9 mouse cellular contexts compared by ENCODE assay signal in the genomic region with DNA sequence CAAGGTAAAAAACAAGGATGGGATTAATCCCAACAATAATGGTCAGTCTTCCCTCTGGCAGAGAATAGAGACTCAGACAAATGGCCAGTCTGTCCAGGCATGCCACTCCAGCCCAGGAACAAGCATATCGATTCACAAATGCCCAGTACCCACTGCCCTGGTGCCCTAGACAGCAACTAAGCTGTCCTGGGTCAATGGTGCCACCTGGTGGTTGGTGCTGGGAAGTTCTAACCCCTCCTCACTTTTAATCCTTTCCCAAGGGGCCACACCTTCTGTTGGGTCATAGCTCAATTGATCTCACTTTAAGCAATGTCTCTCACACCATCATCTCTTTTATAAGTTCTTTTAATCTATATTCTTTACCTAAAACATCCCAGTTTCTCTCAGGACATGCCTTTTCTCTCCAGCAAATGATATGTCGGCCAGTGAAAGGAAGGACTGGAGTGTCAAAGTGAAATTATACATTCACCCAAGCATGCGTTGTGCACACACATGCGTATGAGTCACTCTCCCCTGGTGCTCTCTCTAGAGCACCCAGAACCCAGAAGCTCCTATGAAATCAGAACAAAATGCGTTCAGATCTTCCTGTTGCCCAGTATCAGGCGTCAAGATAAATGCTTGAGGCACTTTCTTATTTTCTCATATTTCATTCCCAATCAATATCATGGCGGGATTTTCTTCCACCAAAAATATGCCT. TPM values are rescaled to one million over a fixed set of nuclear protein-coding genes. Genes with fewer than 3 reads are reported as not detected.
DNase-seq lines count a peak whose midpoint lies in the region; ATAC-seq and TF ChIP-seq lines count a peak whose summit lies in the region.
"Had no signal": no experiment of that assay in that cellular context is flagged by ENCODE, and none has a peak within 500 bp of the region (broad histone marks: within the 10 kb centered on the region; RNA-seq: fewer than 3 reads in every experiment).

No protein-coding gene starts in this region.

- no peak overlapping the region for H3K4me3 ChIP-seq in hindbrain, embryonic 11.5 days (ENCODE audit: low read depth, low read length)
- H3K4me3 ChIP-seq in hindbrain, embryonic 12.5 days: no peak overlapping the region
- no peak overlapping the region for H3K4me3 ChIP-seq in lung, postnatal 0 days (ENCODE audit: low read depth, low read length)
- H3K4me3 ChIP-seq: midbrain, embryonic 12.5 days had no signal

- ATAC-seq in hindbrain, embryonic 11.5 days (ENCODE audit: low FRiP score): no peak
- no peak for ATAC-seq in hindbrain, embryonic 12.5 days (ENCODE audit: low FRiP score)
- no peak for ATAC-seq in lung, postnatal 0 days
- ATAC-seq in inflammation-experienced regulatory T-cells, adult 6 months: no peak
- no peak for ATAC-seq in erythroblast, adult 5-6 weeks (replicated peaks; ENCODE audit: low FRiP score, poor library complexity, severe bottlenecking)

- TF ChIP-seq EP300 in lung, postnatal 0 days (IDR thresholded peaks at IDR 0.05): no peak

- no peaks in the 10 kb centered on the region; the same call in 1 of the 2 replicates for H3K4me1 ChIP-seq in hindbrain, embryonic 11.5 days (replicated peaks; ENCODE audit: control insufficient read depth, insufficient read depth, low read length)
- H3K4me1 ChIP-seq in hindbrain, embryonic 12.5 days: peaks cover 3% of the 10 kb centered on the region
- H3K4me1 ChIP-seq in lung, postnatal 0 days (ENCODE audit: insufficient read depth, low read depth, low read length): no peaks in the 10 kb centered on the region

- 86% methylated on average over 7 of the region's 7 CpGs for WGBS in hindbrain, embryonic 11.5 days
- WGBS in hindbrain, embryonic 12.5 days: 89% methylated on average over 7 of the region's 7 CpGs
- 78% methylated on average over 7 of the region's 7 CpGs for WGBS in lung, postnatal 0 days

- H3K9me3 ChIP-seq in hindbrain, embryonic 11.5 days (ENCODE audit: control insufficient read depth, low read length): no peaks in the 10 kb centered on the region
- peaks cover 4% of the 10 kb centered on the region for H3K9me3 ChIP-seq in hindbrain, embryonic 12.5 days (replicated peaks)
- no peaks in the 10 kb centered on the region for H3K9me3 ChIP-seq in lung, postnatal 0 days (ENCODE audit: low read length)
- H3K9me3 ChIP-seq: midbrain, embryonic 12.5 days had no signal

- DNase-seq in hindbrain, embryonic 11.5 days (ENCODE audit: low spot score): peak; percentile 54
- DNase-seq in 3T3-L1 (ENCODE audit: low read depth, low spot score) (peak; percentile 32), ES-CJ7 (ENCODE audit: low read depth, low spot score) (peak; percentile 53), MN1 (ENCODE audit: low spot score) (no peak)
- no peak for DNase-seq in lung, postnatal 0 days (ENCODE audit: low spot score)

- TF ChIP-seq CTCF in lung, postnatal 0 days (IDR thresholded peaks at IDR 0.05): peak; percentile 61

- H3K4me2 ChIP-seq in hindbrain, embryonic 11.5 days (replicated peaks; ENCODE audit: low read depth, low read length): no peak overlapping the region
- no peak overlapping the region for H3K4me2 ChIP-seq in hindbrain, embryonic 12.5 days (replicated peaks)
- no peak overlapping the region for H3K4me2 ChIP-seq in lung, postnatal 0 days (replicated peaks; ENCODE audit: low read depth, low read length)
- H3K4me2 ChIP-seq: midbrain, embryonic 12.5 days had no signal

- H3K27me3 ChIP-seq in hindbrain, embryonic 11.5 days (ENCODE audit: control insufficient read depth, insufficient read depth, low read length): peaks cover 6% of the 10 kb centered on the region
- H3K27me3 ChIP-seq in hindbrain, embryonic 12.5 days: peaks cover 44% of the 10 kb centered on the region
- H3K27me3 ChIP-seq in lung, postnatal 0 days (replicated peaks; ENCODE audit: insufficient read depth, low read length): no peaks in the 10 kb centered on the region; the same call in 1 of the 2 replicates

- no peaks in the 10 kb centered on the region for H3K36me3 ChIP-seq in hindbrain, embryonic 11.5 days (ENCODE audit: control insufficient read depth, insufficient read depth, low read length)
- no peaks in the 10 kb centered on the region for H3K36me3 ChIP-seq in hindbrain, embryonic 12.5 days
- H3K36me3 ChIP-seq in lung, postnatal 0 days (ENCODE audit: insufficient read depth, low read length): no peaks in the 10 kb centered on the region
- H3K36me3 ChIP-seq: midbrain, embryonic 12.5 days had no signal

- H3K27ac ChIP-seq in hindbrain, embryonic 11.5 days (ENCODE audit: low read depth, low read length): no peak overlapping the region
- H3K27ac ChIP-seq in hindbrain, embryonic 12.5 days: no peak overlapping the region
- H3K27ac ChIP-seq in lung, postnatal 0 days (ENCODE audit: low read length): no peak overlapping the region
- H3K27ac ChIP-seq: midbrain, embryonic 12.5 days had no signal

- H3K9ac ChIP-seq in hindbrain, embryonic 11.5 days (ENCODE audit: low read depth, low read length): no peak overlapping the region
- no peak overlapping the region for H3K9ac ChIP-seq in hindbrain, embryonic 12.5 days
- no peak overlapping the region for H3K9ac ChIP-seq in lung, postnatal 0 days (replicated peaks; ENCODE audit: low read depth)
- H3K9ac ChIP-seq: midbrain, embryonic 12.5 days had no signal

RNA-seq across cellular contexts. Expression of gene Pax5, which starts 40.7 kb away (rescaled TPM):
- 3.3 and 4.8 TPM in 2 replicates for polyA plus RNA-seq in hindbrain, embryonic 11.5 days (2014; fragmentation: Nextera tagmentation; extraction: Ambion mirVana)
- polyA plus RNA-seq in hindbrain, embryonic 12.5 days (2016; fragmentation: Nextera tagmentation; extraction: Ambion mirVana): 8.5 and 8.6 TPM in 2 replicates
- 0.05 and 0.12 TPM in 2 replicates for polyA plus RNA-seq in lung, postnatal 0 days (2015; fragmentation: Nextera tagmentation; extraction: Ambion mirVana)
- polyA plus RNA-seq in inflammation-experienced regulatory T-cells, adult 6 months (2017; shearing (Covaris generic)): under 1 TPM; 0.31 to 0.91 (median 0.55) TPM
- 0.63 TPM in 1 of 2 replicates, not detected in the other for total RNA-seq in erythroblast, adult 5-6 weeks (2015; ENCODE audit: low replicate concordance)
- total RNA-seq in erythroblast, adult 5-6 weeks (2017; ENCODE audit: low replicate concordance): 0.14 TPM in 1 of 2 replicates, not detected in the other

Comparison
In these comparisons a context has a peak if more than half of its experiments do, and no peak if none do; other contexts are left out.
1. DNase-seq: peak in hindbrain, embryonic 11.5 days (single experiment), 3T3-L1 (single experiment) and ES-CJ7 (single experiment); none in lung, postnatal 0 days (single experiment) and MN1 (single experiment).